Mouse (Mus musculus) granulocyte monocyte progenitor cell, adult 5-6 weeks (primary cell): ENCODE data around the gene Dbi. TPM values are rescaled to one million over a fixed set of nuclear protein-coding genes. Genes with fewer than 3 reads are reported as not detected.

Experiments used
- ATAC-seq: replicated peaks from 2 replicates; pipeline ENCODE4 v1.8.0; 2016; ENCODE audit warnings: mild to moderate bottlenecking, moderate TSS enrichment, inconsistent platforms; ENCODE audit not compliant: poor library complexity, severe bottlenecking
- total RNA-seq, 2 experiments: library from RNA; stranded (forward) in 1 of 2; stranded (reverse) in 1 of 2; fragments of 200-712, 200-1000 nt in 1 of 2; fragments of >200 nt in 1 of 2; fragmentation: Nextera tagmentation in 1 of 2; gene quantifications; 2 replicates each; pipeline ENCODE4 v1.2.3; 2014 to 2017

Dbi gene
- total RNA-seq, 2 experiments from 2014 or later = 307 to 536 TPM

- peak; percentile 46 for ATAC-seq
Measured at GRCm38 (mm10) chr1:120122634-120123383, 1.9 kb upstream of the Dbi start.

DNA sequence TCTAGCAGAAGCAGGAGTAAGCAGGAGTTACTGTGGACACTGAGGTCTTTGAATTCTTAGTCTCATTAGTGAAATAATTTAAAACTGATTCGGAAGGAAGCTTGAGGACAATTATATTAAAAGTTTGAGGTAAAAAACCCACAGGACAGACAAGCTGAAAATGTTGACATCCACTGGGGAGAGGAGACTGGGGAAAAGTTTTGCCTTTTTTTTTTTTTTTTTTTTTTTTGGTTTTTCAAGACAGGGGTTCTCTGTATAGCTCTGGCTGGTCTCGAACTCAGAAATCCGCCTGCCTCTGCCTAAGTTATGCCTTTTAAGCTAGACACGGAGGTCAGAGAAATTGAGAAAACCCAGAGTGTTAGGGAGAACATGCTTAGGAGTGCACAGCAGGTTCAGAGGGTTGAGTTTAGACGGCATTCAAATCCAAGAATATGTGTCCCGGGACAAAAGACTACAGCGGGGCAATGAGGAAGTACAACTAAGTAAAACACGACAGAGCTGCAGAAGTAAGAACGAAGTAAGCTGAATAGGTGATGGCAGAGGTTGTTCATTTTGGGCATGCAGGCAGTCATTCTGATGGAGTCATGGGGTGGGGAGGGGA, 1.2 kb upstream of the Dbi start:
- 0 out of 2 replicates have a peak, but pooled peaks have one; percentile 10 for ATAC-seq

- peak; percentile 29 for ATAC-seq
Measured at GRCm38 (mm10) chr1:120120141-120120968, 523 bp downstream of the Dbi start.

DNA sequence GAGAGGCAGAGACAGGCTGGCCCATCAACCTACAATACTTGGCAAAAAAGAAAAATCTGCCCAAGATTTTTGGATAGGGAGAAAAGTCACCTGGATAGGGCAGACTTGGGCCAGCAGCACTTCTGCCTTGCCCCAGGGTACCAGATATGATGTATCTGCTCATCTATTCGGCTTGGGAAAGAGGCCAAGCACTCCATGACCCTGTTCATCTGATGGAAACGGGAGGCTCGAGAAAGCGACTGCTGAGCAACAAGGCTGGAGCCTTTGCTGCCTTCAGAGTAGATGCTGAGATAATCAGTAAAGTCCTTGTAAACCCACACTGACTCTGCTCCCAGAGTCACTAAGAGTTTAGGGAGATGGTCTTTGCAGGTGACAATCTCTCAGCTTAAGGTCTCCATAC, 1.5 kb downstream of the Dbi start:
- ATAC-seq = no peak

- no peak for ATAC-seq
Measured at GRCm38 (mm10) chr1:120118854-120119253, 2.0 kb downstream of the Dbi start.

- no peak for ATAC-seq
Measured at GRCm38 (mm10) chr1:120116106-120116505, 4.8 kb downstream of the Dbi start.

DNA sequence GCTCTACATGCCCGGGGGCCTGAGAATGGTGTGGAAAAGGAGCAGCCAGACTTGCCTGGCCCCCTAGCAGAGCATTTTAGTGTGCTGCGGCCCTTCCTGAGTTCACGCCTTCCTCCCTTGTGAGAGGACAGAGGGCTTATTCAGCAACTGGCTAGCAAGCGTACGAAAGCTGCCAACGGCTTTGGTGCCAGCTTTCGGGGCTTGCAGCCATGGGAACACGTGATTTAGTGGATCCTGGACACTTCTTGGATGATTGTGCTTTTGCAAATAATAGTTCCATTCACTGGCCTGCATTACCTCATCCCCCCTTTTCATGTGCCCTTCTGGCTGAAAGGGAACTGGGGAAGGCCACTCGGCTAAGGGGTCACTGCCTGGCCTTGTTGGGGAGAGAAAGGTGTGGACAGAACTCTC, 5.2 kb downstream of the Dbi start:
- no peak for ATAC-seq

- ATAC-seq = peak; percentile 82
Measured at GRCm38 (mm10) chr1:120112251-120113187, 8.4 kb downstream of the Dbi start.

DNA sequence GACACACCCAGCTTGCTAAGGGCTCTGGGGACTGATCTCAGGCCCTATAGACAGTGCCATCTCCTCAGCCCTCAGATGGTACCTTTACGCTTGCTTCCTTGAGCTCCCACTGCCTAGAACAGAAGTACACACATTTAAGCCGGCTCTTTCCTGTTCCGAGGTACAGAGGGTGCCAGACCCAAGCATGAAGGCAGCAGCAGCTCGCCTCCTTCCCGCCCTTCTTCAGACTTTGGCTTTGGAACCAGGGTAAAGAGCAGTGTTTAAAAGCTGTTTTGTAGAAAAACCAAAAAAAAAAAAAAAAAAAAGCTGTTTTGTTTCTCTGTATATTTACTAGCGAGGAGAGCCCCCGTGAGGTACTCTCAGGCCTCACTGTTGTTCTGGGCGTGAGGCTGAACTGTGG, 9.1 kb downstream of the Dbi start:
- ATAC-seq = no peak

GRCm38 (mm10) chr1:120109741-120110432, 11.0 kb downstream of the Dbi start:
- no peak for ATAC-seq

- peak; percentile 68 for ATAC-seq
Measured at GRCm38 (mm10) chr1:120105556-120105959, 15.3 kb downstream of the Dbi start.

GRCm38 (mm10) chr1:120101227-120101609, 19.7 kb downstream of the Dbi start:
- ATAC-seq = no peak

DNA sequence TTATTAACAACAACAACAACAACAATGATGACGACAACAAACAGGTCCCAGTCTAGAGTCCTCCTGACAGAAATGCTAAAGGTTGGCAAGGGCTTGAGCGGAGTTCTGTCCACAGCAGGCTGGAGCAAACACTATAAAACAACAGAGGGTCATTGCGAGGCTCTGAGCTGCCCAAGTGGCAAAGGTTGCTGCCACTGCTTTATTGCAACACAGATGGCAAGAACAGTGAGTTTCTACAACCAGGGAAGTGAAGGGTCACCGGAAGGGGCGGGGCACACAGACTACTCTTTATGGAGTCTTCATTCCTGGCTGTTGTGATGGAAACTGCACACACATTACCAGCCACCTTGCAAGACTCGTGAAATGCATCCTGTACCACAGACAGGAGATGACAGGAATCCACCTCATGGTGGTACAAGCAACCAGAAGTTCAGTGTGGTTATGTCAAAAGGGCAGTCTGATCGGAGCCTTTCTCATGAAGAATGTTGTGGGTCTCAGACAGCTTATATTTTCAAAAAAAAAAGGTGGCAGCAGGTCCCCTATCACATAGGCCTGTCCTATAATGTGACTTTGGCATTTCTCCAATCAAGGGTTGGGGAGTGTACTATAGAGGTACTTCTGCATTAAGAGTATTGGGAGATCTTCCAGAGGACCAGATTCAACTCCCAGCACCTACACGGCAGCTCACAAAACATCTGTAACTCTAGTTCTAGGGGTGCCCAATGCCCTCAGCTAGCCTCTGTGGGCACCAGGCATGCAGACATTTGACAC, 20.2 kb downstream of the Dbi start:
- peak; percentile 80 for ATAC-seq

DNA sequence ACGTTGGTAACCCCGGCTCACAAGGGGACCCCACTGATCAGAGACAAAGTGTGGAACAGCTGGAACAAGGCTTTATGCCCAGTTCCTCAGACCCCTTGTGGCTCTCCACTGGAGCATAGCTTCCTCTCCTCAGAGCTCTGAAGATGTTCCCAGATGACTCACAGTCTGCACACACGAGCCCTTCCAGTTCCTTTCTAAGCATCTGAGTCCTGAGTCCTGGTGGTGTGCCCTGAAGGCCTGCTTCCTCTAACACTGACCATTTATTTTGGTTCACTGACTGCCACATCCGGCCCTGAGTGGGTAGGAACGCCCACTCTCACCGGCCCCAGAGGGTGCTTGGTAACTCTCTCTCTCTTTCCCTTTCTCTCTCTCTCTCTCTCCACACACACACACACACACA, 21.4 kb downstream of the Dbi start:
- peak; percentile 85 for ATAC-seq

GRCm38 (mm10) chr1:120098327-120098726, 22.6 kb downstream of the Dbi start:
- no peak for ATAC-seq

- ATAC-seq = no peak
Measured at GRCm38 (mm10) chr1:120094920-120095319, 26.0 kb downstream of the Dbi start.

- peak; percentile 92 for ATAC-seq
Measured at GRCm38 (mm10) chr1:120093482-120094134, 27.3 kb downstream of the Dbi start.

DNA sequence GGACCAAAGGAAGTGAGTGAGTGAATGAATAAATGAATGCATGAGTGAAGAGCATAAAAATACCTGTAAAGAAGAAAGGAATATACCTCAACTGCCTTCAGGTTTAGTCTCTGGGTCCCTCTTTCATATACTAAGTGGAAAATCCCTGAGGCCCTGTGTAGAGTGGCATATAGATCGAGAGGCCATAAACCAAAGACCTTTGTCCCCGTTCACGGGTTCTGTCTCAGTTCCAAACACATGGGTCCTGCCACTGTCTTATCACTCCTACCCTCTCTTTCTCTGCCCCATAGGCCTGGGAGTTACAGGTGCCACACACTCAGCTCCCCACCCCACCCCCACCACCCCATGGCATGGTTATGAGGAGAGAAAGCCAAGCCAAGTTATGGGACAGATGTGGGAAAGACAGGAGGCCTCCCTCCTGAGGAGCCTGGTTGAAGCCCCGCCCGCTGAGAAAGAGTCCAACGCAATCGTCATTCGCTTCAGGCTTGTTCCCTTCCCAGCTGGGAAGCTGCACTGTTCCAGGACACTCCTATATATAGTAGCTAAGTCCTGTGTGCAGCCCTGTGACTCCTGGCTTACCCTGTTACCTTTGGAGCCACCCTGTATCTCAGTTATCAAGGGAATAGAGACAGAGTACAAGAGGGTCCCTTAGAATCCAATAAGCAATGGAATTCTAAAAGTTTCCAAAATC, 29.9 kb downstream of the Dbi start:
- no peak for ATAC-seq
